Mouse (Mus musculus): ENCODE measurements around the gene Ak8. TPM values are rescaled to one million over a fixed set of nuclear protein-coding genes. Genes with fewer than 3 reads are reported as not detected.

Gene Ak8
- total and polyA plus RNA-seq, 3 experiments = 0.38 to 9.3 (median 3.5) TPM

- ATAC-seq (ENCODE audit: extremely low read depth, insufficient number of reproducible peaks, low FRiP score, poor library complexity, severe bottlenecking) (no peak), DNase-seq (ENCODE audit: low spot score) (no peak)
- H3K4me3 ChIP-seq (ENCODE audit: low read depth, low read length) = no peak overlapping the region
- H3K4me1 ChIP-seq (ENCODE audit: insufficient read depth, low read depth, low read length) = peaks cover 5% of the 10 kb centered on the region; the same call in 1 of the 2 replicates
- H3K36me3 ChIP-seq (replicated peaks) = no peaks in the 10 kb centered on the region
- peaks cover 41% of the 10 kb centered on the region for H3K27me3 ChIP-seq (ENCODE audit: insufficient read depth, low read length)
- H3K9me3 ChIP-seq (replicated peaks) = no peaks in the 10 kb centered on the region
- TF ChIP-seq TAL1 (conservative IDR thresholded peaks at IDR 0.05; ENCODE audit: low read depth, low read length) (no peak), GATA2 (IDR thresholded peaks at IDR 0.05; ENCODE audit: borderline replicate concordance, low read depth, low read length) (no peak), POLR2AphosphoS5 (IDR thresholded peaks at IDR 0.05; ENCODE audit: insufficient replicate concordance, low read depth, low read length) (no peak), GATA1 (IDR thresholded peaks at IDR 0.05; ENCODE audit: borderline replicate concordance, low read length) (no peak), CTCF (IDR thresholded peaks at IDR 0.05; ENCODE audit: low read depth, low read length) (no peak)
Measured at GRCm38 (mm10) chr2:28752388-28752787, 52.4 kb downstream of the Ak8 start.

- Histone ChIP-seq H3K4me1 (ENCODE audit: insufficient read depth, low read depth, low read length) (peaks cover 5% of the 10 kb centered on the region; the same call in 1 of the 2 replicates), H3K9me3 (replicated peaks) (no peaks in the 10 kb centered on the region), H3K27me3 (ENCODE audit: insufficient read depth, low read length) (peaks cover 37% of the 10 kb centered on the region), H3K4me3 (ENCODE audit: low read depth, low read length) (no peak overlapping the region), H3K36me3 (replicated peaks) (no peaks in the 10 kb centered on the region)
- TF ChIP-seq GATA1 (IDR thresholded peaks at IDR 0.05; ENCODE audit: borderline replicate concordance, low read length) = no peak
- peak; percentile 84 for TF ChIP-seq CTCF (IDR thresholded peaks at IDR 0.05; ENCODE audit: low read depth, low read length)
- DNase-seq (ENCODE audit: low spot score) = peak; percentile 65
- no peak for ATAC-seq (ENCODE audit: extremely low read depth, insufficient number of reproducible peaks, low FRiP score, poor library complexity, severe bottlenecking)
Measured at GRCm38 (mm10) chr2:28755451-28755850, 55.5 kb downstream of the Ak8 start.

GRCm38 (mm10) chr2:28756201-28756600, 56.2 kb downstream of the Ak8 start:
- Histone ChIP-seq H3K27me3 (ENCODE audit: insufficient read depth, low read length) (peaks cover 39% of the 10 kb centered on the region), H3K9me3 (replicated peaks) (no peaks in the 10 kb centered on the region), H3K4me1 (ENCODE audit: insufficient read depth, low read depth, low read length) (peaks cover 5% of the 10 kb centered on the region; the same call in 1 of the 2 replicates), H3K36me3 (replicated peaks) (no peaks in the 10 kb centered on the region), H3K4me3 (ENCODE audit: low read depth, low read length) (no peak overlapping the region)
- DNase-seq (ENCODE audit: low spot score) = peak; percentile 48
- ATAC-seq (ENCODE audit: extremely low read depth, insufficient number of reproducible peaks, low FRiP score, poor library complexity, severe bottlenecking) = no peak
- TF ChIP-seq GATA1 (IDR thresholded peaks at IDR 0.05; ENCODE audit: borderline replicate concordance, low read length) (no peak), CTCF (IDR thresholded peaks at IDR 0.05; ENCODE audit: low read depth, low read length) (no peak), TAL1 (conservative IDR thresholded peaks at IDR 0.05; ENCODE audit: low read depth, low read length) (no peak), POLR2AphosphoS5 (IDR thresholded peaks at IDR 0.05; ENCODE audit: insufficient replicate concordance, low read depth, low read length) (no peak), GATA2 (IDR thresholded peaks at IDR 0.05; ENCODE audit: borderline replicate concordance, low read depth, low read length) (no peak)

- Histone ChIP-seq H3K27me3 (ENCODE audit: insufficient read depth, low read length) (peaks cover 38% of the 10 kb centered on the region), H3K4me3 (ENCODE audit: low read depth, low read length) (no peak overlapping the region), H3K36me3 (replicated peaks) (no peaks in the 10 kb centered on the region), H3K9me3 (replicated peaks) (no peaks in the 10 kb centered on the region), H3K4me1 (ENCODE audit: insufficient read depth, low read depth, low read length) (peaks cover 5% of the 10 kb centered on the region; the same call in 1 of the 2 replicates)
- TF ChIP-seq GATA2 (IDR thresholded peaks at IDR 0.05; ENCODE audit: borderline replicate concordance, low read depth, low read length) (no peak), CTCF (IDR thresholded peaks at IDR 0.05; ENCODE audit: low read depth, low read length) (no peak), TAL1 (conservative IDR thresholded peaks at IDR 0.05; ENCODE audit: low read depth, low read length) (no peak), POLR2AphosphoS5 (IDR thresholded peaks at IDR 0.05; ENCODE audit: insufficient replicate concordance, low read depth, low read length) (no peak), GATA1 (IDR thresholded peaks at IDR 0.05; ENCODE audit: borderline replicate concordance, low read length) (no peak)
- no peak for ATAC-seq (ENCODE audit: extremely low read depth, insufficient number of reproducible peaks, low FRiP score, poor library complexity, severe bottlenecking)
- DNase-seq (ENCODE audit: low spot score) = no peak
Measured at GRCm38 (mm10) chr2:28759441-28759840, 59.5 kb downstream of the Ak8 start.

- ATAC-seq (ENCODE audit: extremely low read depth, insufficient number of reproducible peaks, low FRiP score, poor library complexity, severe bottlenecking) (no peak), DNase-seq (ENCODE audit: low spot score) (no peak)
- no peaks in the 10 kb centered on the region for H3K9me3 ChIP-seq (replicated peaks)
- H3K27me3 ChIP-seq (ENCODE audit: insufficient read depth, low read length) = peaks cover 36% of the 10 kb centered on the region
- H3K36me3 ChIP-seq (replicated peaks) = no peaks in the 10 kb centered on the region
- no peak overlapping the region for H3K4me3 ChIP-seq (ENCODE audit: low read depth, low read length)
- H3K4me1 ChIP-seq (ENCODE audit: insufficient read depth, low read depth, low read length) = peaks cover 2% of the 10 kb centered on the region; the same call in 1 of the 2 replicates
- no peak for TF ChIP-seq GATA1 (IDR thresholded peaks at IDR 0.05; ENCODE audit: borderline replicate concordance, low read length)
- TF ChIP-seq TAL1 (conservative IDR thresholded peaks at IDR 0.05; ENCODE audit: low read depth, low read length) = no peak
- no peak for TF ChIP-seq CTCF (IDR thresholded peaks at IDR 0.05; ENCODE audit: low read depth, low read length)
- no peak for TF ChIP-seq GATA2 (IDR thresholded peaks at IDR 0.05; ENCODE audit: borderline replicate concordance, low read depth, low read length)
- no peak for TF ChIP-seq POLR2AphosphoS5 (IDR thresholded peaks at IDR 0.05; ENCODE audit: insufficient replicate concordance, low read depth, low read length)
Measured at GRCm38 (mm10) chr2:28766590-28766989, 66.6 kb downstream of the Ak8 start.

- TF ChIP-seq CTCF (IDR thresholded peaks at IDR 0.05; ENCODE audit: low read depth, low read length) (no peak), POLR2AphosphoS5 (IDR thresholded peaks at IDR 0.05; ENCODE audit: insufficient replicate concordance, low read depth, low read length) (no peak), GATA1 (IDR thresholded peaks at IDR 0.05; ENCODE audit: borderline replicate concordance, low read length) (no peak), TAL1 (conservative IDR thresholded peaks at IDR 0.05; ENCODE audit: low read depth, low read length) (no peak), GATA2 (IDR thresholded peaks at IDR 0.05; ENCODE audit: borderline replicate concordance, low read depth, low read length) (no peak)
- ATAC-seq (ENCODE audit: extremely low read depth, insufficient number of reproducible peaks, low FRiP score, poor library complexity, severe bottlenecking) (no peak), DNase-seq (ENCODE audit: low spot score) (no peak)
- H3K36me3 ChIP-seq (replicated peaks) = no peaks in the 10 kb centered on the region
- no peak overlapping the region for H3K4me3 ChIP-seq (ENCODE audit: low read depth, low read length)
- peaks cover 2% of the 10 kb centered on the region; the same call in 1 of the 2 replicates for H3K4me1 ChIP-seq (ENCODE audit: insufficient read depth, low read depth, low read length)
- H3K27me3 ChIP-seq (ENCODE audit: insufficient read depth, low read length) = peaks cover 38% of the 10 kb centered on the region
- no peaks in the 10 kb centered on the region for H3K9me3 ChIP-seq (replicated peaks)
Measured at GRCm38 (mm10) chr2:28767041-28767440, 67.1 kb downstream of the Ak8 start.
